ENCODE assay signal across 8 mouse cellular contexts in genomic region chr7:144569428-144569827, GRCm38 (mm10). TPM values are rescaled to one million over a fixed set of nuclear protein-coding genes. Genes with fewer than 3 reads are reported as not detected.
DNase-seq lines count a peak whose midpoint lies in the region; ATAC-seq and TF ChIP-seq lines count a peak whose summit lies in the region.

No protein-coding gene starts in this region.

- WGBS in embryonic facial prominence, embryonic 14.5 days, result 56% methylated on average over 7 of the region's 7 CpGs
- WGBS in embryonic facial prominence, embryonic 10.5 days, result 85% methylated on average over 7 of the region's 7 CpGs
- WGBS in kidney, postnatal 0 days, result 58% methylated on average over 7 of the region's 7 CpGs
- 81% methylated on average over 7 of the region's 7 CpGs for WGBS in hindbrain, embryonic 12.5 days

- ATAC-seq in embryonic facial prominence, embryonic 14.5 days (ENCODE audit: low read depth), result peak; percentile 47; the same call in 1 of the 2 replicates
- no peak for ATAC-seq in kidney, postnatal 0 days (replicated peaks; ENCODE audit: low FRiP score, low read depth)
- no peak for ATAC-seq in hindbrain, embryonic 12.5 days (ENCODE audit: low FRiP score)

- no peak overlapping the region for H3K27ac ChIP-seq in embryonic facial prominence, embryonic 14.5 days (replicated peaks; ENCODE audit: low read depth, low read length)
- no peak overlapping the region for H3K27ac ChIP-seq in embryonic facial prominence, embryonic 10.5 days (replicated peaks)
- no peak overlapping the region for H3K27ac ChIP-seq in kidney, postnatal 0 days
- no peak overlapping the region for H3K27ac ChIP-seq in hindbrain, embryonic 12.5 days

- H3K4me3 ChIP-seq in embryonic facial prominence, embryonic 14.5 days (ENCODE audit: low read depth, low read length), result no peak overlapping the region
- no peak overlapping the region for H3K4me3 ChIP-seq in embryonic facial prominence, embryonic 10.5 days
- no peak overlapping the region for H3K4me3 ChIP-seq in kidney, postnatal 0 days (replicated peaks; ENCODE audit: low read depth, low read length)
- no peak overlapping the region for H3K4me3 ChIP-seq in hindbrain, embryonic 12.5 days

- no peaks in the 10 kb centered on the region for H3K4me1 ChIP-seq in embryonic facial prominence, embryonic 14.5 days (ENCODE audit: control insufficient read depth, insufficient read depth, low read length)
- H3K4me1 ChIP-seq in embryonic facial prominence, embryonic 10.5 days, result peaks cover 4% of the 10 kb centered on the region
- H3K4me1 ChIP-seq in kidney, postnatal 0 days (replicated peaks; ENCODE audit: insufficient read depth, low read length), result no peaks in the 10 kb centered on the region
- no peaks in the 10 kb centered on the region for H3K4me1 ChIP-seq in hindbrain, embryonic 12.5 days

- no peaks in the 10 kb centered on the region for H3K27me3 ChIP-seq in embryonic facial prominence, embryonic 14.5 days (replicated peaks; ENCODE audit: control insufficient read depth, insufficient read depth, low read length)
- H3K27me3 ChIP-seq in embryonic facial prominence, embryonic 10.5 days (replicated peaks; ENCODE audit: low read depth, poor library complexity, severe bottlenecking), result peaks cover 13% of the 10 kb centered on the region
- H3K27me3 ChIP-seq in kidney, postnatal 0 days (ENCODE audit: insufficient read depth, low read length), result no peaks in the 10 kb centered on the region
- H3K27me3 ChIP-seq in hindbrain, embryonic 12.5 days, result peaks cover 2% of the 10 kb centered on the region; the same call in 1 of the 2 replicates

- no peaks in the 10 kb centered on the region for H3K36me3 ChIP-seq in embryonic facial prominence, embryonic 14.5 days (ENCODE audit: control insufficient read depth, insufficient read depth, low read length)
- H3K36me3 ChIP-seq in embryonic facial prominence, embryonic 10.5 days (replicated peaks), result no peaks in the 10 kb centered on the region
- no peaks in the 10 kb centered on the region for H3K36me3 ChIP-seq in kidney, postnatal 0 days (ENCODE audit: insufficient read depth, low read length)
- H3K36me3 ChIP-seq in hindbrain, embryonic 12.5 days, result no peaks in the 10 kb centered on the region

- DNase-seq in embryonic facial prominence, embryonic 14.5 days (ENCODE audit: low spot score), result peak; percentile 74
- no peak for DNase-seq in embryonic facial prominence, embryonic 10.5 days (ENCODE audit: low spot score)
- DNase-seq in 3134 (ENCODE audit: extremely low read depth, insufficient read length, low spot score), result peak; percentile 52
- peak; percentile 35 for DNase-seq in gastrocnemius, postnatal 10 days
- DNase-seq in kidney, postnatal 0 days (ENCODE audit: low spot score), result peak; percentile 47
- DNase-seq in layer of hippocampus, postnatal 36 days, result no peak
- no peak for DNase-seq in thymus, adult 18-20 months

- H3K9me3 ChIP-seq in embryonic facial prominence, embryonic 14.5 days (ENCODE audit: control insufficient read depth, low read length), result no peaks in the 10 kb centered on the region
- no peaks in the 10 kb centered on the region for H3K9me3 ChIP-seq in embryonic facial prominence, embryonic 10.5 days
- no peaks in the 10 kb centered on the region for H3K9me3 ChIP-seq in kidney, postnatal 0 days (replicated peaks; ENCODE audit: low read length)
- H3K9me3 ChIP-seq in hindbrain, embryonic 12.5 days (replicated peaks), result no peaks in the 10 kb centered on the region

- H3K4me2 ChIP-seq in embryonic facial prominence, embryonic 14.5 days (ENCODE audit: low read depth, low read length), result no peak overlapping the region
- H3K4me2 ChIP-seq in kidney, postnatal 0 days (ENCODE audit: low read length), result no peak overlapping the region
- no peak overlapping the region for H3K4me2 ChIP-seq in hindbrain, embryonic 12.5 days (replicated peaks)

- TF ChIP-seq CTCF in kidney, postnatal 0 days (IDR thresholded peaks at IDR 0.05; ENCODE audit: low read depth), result no peak

- H3K9ac ChIP-seq in embryonic facial prominence, embryonic 14.5 days (ENCODE audit: low read depth, low read length), result no peak overlapping the region
- H3K9ac ChIP-seq in kidney, postnatal 0 days (ENCODE audit: low read depth, low read length), result no peak overlapping the region
- no peak overlapping the region for H3K9ac ChIP-seq in hindbrain, embryonic 12.5 days

RNA-seq across cellular contexts. Expression of gene Fadd, which starts 12.8 kb away (rescaled TPM):
- polyA plus RNA-seq in embryonic facial prominence, embryonic 14.5 days (2014; fragmentation: Nextera tagmentation; extraction: Ambion mirVana), result 8.0 and 9.5 TPM in 2 replicates
- 10.7 and 12.0 TPM in 2 replicates for polyA plus RNA-seq in embryonic facial prominence, embryonic 10.5 days (2016; fragmentation: Nextera tagmentation; extraction: Ambion mirVana)
- total RNA-seq in gastrocnemius, postnatal 10 days (2021), result 1 to 10 TPM; 4.9 to 5.9 TPM
- polyA plus RNA-seq in kidney, postnatal 0 days (2015; fragmentation: Nextera tagmentation; extraction: Ambion mirVana), result 12.6 and 13.1 TPM in 2 replicates
- 1 to 10 TPM; 1.8 to 2.1 TPM for total RNA-seq in layer of hippocampus, postnatal 36 days (2021)
- polyA plus RNA-seq in hindbrain, embryonic 12.5 days (2016; fragmentation: Nextera tagmentation; extraction: Ambion mirVana), result 7.4 and 7.7 TPM in 2 replicates

RNA-seq across cellular contexts. Expression of gene Ppfia1, which starts 15.9 kb away (rescaled TPM):
- 38.6 and 39.6 TPM in 2 replicates for polyA plus RNA-seq in embryonic facial prominence, embryonic 14.5 days (2014; fragmentation: Nextera tagmentation; extraction: Ambion mirVana)
- polyA plus RNA-seq in embryonic facial prominence, embryonic 10.5 days (2016; fragmentation: Nextera tagmentation; extraction: Ambion mirVana), result 44.3 and 44.6 TPM in 2 replicates
- 10 to 100 TPM; 34.2 to 36.4 TPM for total RNA-seq in gastrocnemius, postnatal 10 days (2021)
- 27.6 and 31.2 TPM in 2 replicates for polyA plus RNA-seq in kidney, postnatal 0 days (2015; fragmentation: Nextera tagmentation; extraction: Ambion mirVana)
- 10 to 100 TPM; 37.3 to 37.9 TPM for total RNA-seq in layer of hippocampus, postnatal 36 days (2021)
- 48.9 and 49.0 TPM in 2 replicates for polyA plus RNA-seq in hindbrain, embryonic 12.5 days (2016; fragmentation: Nextera tagmentation; extraction: Ambion mirVana)

Comparison
In these comparisons a context has a peak if more than half of its experiments do, and no peak if none do; other contexts are left out.
1. DNase-seq: peak in embryonic facial prominence, embryonic 14.5 days (single experiment), 3134 (single experiment), gastrocnemius, postnatal 10 days (single experiment) and kidney, postnatal 0 days (single experiment); none in embryonic facial prominence, embryonic 10.5 days (single experiment), layer of hippocampus, postnatal 36 days (0 of 2) and thymus, adult 18-20 months (0 of 2).